ENCODE assay signal across 10 mouse cellular contexts in genomic region chr2:31762853-31763252, GRCm38 (mm10). TPM values are rescaled to one million over a fixed set of nuclear protein-coding genes. Genes with fewer than 3 reads are reported as not detected.
DNase-seq lines count a peak whose midpoint lies in the region; ATAC-seq and TF ChIP-seq lines count a peak whose summit lies in the region.
"Had no signal": no experiment of that assay in that cellular context is flagged by ENCODE, and none has a peak within 500 bp of the region (broad histone marks: within the 10 kb centered on the region; RNA-seq: fewer than 3 reads in every experiment).

No protein-coding gene starts in this region.

- peak overlapping the region; percentile 6; the same call in 1 of the 2 replicates for H3K4me3 ChIP-seq in kidney, embryonic 16.5 days (ENCODE audit: low read length)
- no peak overlapping the region for H3K4me3 ChIP-seq in cortical plate, adult 2 months (ENCODE audit: insufficient read depth, low read length)
- no peak overlapping the region for H3K4me3 ChIP-seq in hindbrain, postnatal 0 days (ENCODE audit: low read length)
- no peak overlapping the region for H3K4me3 ChIP-seq in midbrain, embryonic 16.5 days (ENCODE audit: low read depth, low read length)
- H3K4me3 ChIP-seq: erythroblast, embryonic 14.5 days had no signal

- ATAC-seq in kidney, embryonic 16.5 days (ENCODE audit: low FRiP score, low TSS enrichment) = no peak
- ATAC-seq in hindbrain, postnatal 0 days = no peak
- ATAC-seq in midbrain, embryonic 16.5 days = no peak

- WGBS in kidney, embryonic 16.5 days = 33% methylated on average over 2 of the region's 2 CpGs
- 35% methylated on average over 2 of the region's 2 CpGs for WGBS in hindbrain, postnatal 0 days
- WGBS in midbrain, embryonic 16.5 days = 4% methylated on average over 2 of the region's 2 CpGs

- TF ChIP-seq CTCF in cortical plate, adult 2 months (IDR thresholded peaks at IDR 0.05; ENCODE audit: extremely low read depth, insufficient read depth, low read length) = no peak
- TF ChIP-seq CTCF in hindbrain, postnatal 0 days (IDR thresholded peaks at IDR 0.05; ENCODE audit: low read depth) = no peak

- H3K4me2 ChIP-seq in kidney, embryonic 16.5 days (replicated peaks; ENCODE audit: low read depth, low read length) = peak overlapping the region; percentile 39
- no peak overlapping the region for H3K4me2 ChIP-seq in hindbrain, postnatal 0 days (ENCODE audit: low read depth, low read length)
- H3K4me2 ChIP-seq in midbrain, embryonic 16.5 days (ENCODE audit: low read length) = 0 out of 2 replicates have a peak overlapping the region, but pooled peaks have one; percentile 5

- no peak for DNase-seq in kidney, postnatal 25 days
- DNase-seq in hindbrain, postnatal 0 days (ENCODE audit: low spot score) = no peak
- DNase-seq in thymus, postnatal 0 days (ENCODE audit: low spot score) = no peak
- no peak for DNase-seq in right cerebral cortex, adult 2 months (ENCODE audit: low spot score in 2 of 2)
- DNase-seq in thymus, postnatal 14 days = no peak
- DNase-seq: thymus, postnatal 4 days had no signal

- H3K9me3 ChIP-seq in kidney, embryonic 16.5 days (ENCODE audit: low read length) = no peaks in the 10 kb centered on the region
- no peaks in the 10 kb centered on the region for H3K9me3 ChIP-seq in hindbrain, postnatal 0 days (ENCODE audit: low read length)
- H3K9me3 ChIP-seq in midbrain, embryonic 16.5 days (replicated peaks; ENCODE audit: control insufficient read depth, low read length, poor library complexity, severe bottlenecking) = no peaks in the 10 kb centered on the region

- H3K4me1 ChIP-seq in kidney, embryonic 16.5 days (ENCODE audit: insufficient read depth, low read length) = peaks cover 52% of the 10 kb centered on the region
- peaks cover 2% of the 10 kb centered on the region; the same call in 1 of the 2 replicates for H3K4me1 ChIP-seq in cortical plate, adult 2 months (ENCODE audit: control insufficient read depth, insufficient read depth, low read length)
- peaks cover 23% of the 10 kb centered on the region for H3K4me1 ChIP-seq in hindbrain, postnatal 0 days (ENCODE audit: insufficient read depth, low read length)
- H3K4me1 ChIP-seq in midbrain, embryonic 16.5 days (ENCODE audit: control insufficient read depth, insufficient read depth, low read length) = peaks cover 42% of the 10 kb centered on the region

- peak overlapping the region; percentile 40; the same call in 1 of the 2 replicates for H3K9ac ChIP-seq in kidney, embryonic 16.5 days (replicated peaks; ENCODE audit: low read length)
- 0 out of 2 replicates have a peak overlapping the region, but pooled peaks have one; percentile 5 for H3K9ac ChIP-seq in hindbrain, postnatal 0 days (replicated peaks; ENCODE audit: low read length)
- H3K9ac ChIP-seq in midbrain, embryonic 16.5 days (ENCODE audit: low read depth, low read length) = no peak overlapping the region

- H3K27me3 ChIP-seq in kidney, embryonic 16.5 days (ENCODE audit: insufficient read depth, low read length) = no peaks in the 10 kb centered on the region
- H3K27me3 ChIP-seq in hindbrain, postnatal 0 days (ENCODE audit: insufficient read depth, low read length) = no peaks in the 10 kb centered on the region
- H3K27me3 ChIP-seq in midbrain, embryonic 16.5 days (ENCODE audit: control insufficient read depth, insufficient read depth, low read depth, low read length) = no peaks in the 10 kb centered on the region

- H3K27ac ChIP-seq in kidney, embryonic 16.5 days (ENCODE audit: low read length) = peak overlapping the region; percentile 51
- peak overlapping the region; percentile 80 for H3K27ac ChIP-seq in cortical plate, adult 2 months (ENCODE audit: insufficient read depth, low read length)
- no peak overlapping the region for H3K27ac ChIP-seq in hindbrain, postnatal 0 days
- no peak overlapping the region for H3K27ac ChIP-seq in midbrain, embryonic 16.5 days (ENCODE audit: low read length)

- TF ChIP-seq POLR2A in cortical plate, adult 2 months (IDR thresholded peaks at IDR 0.05; ENCODE audit: extremely low read depth, insufficient read depth, low read length) = no peak

- H3K36me3 ChIP-seq in kidney, embryonic 16.5 days (ENCODE audit: insufficient read depth, low read length) = no peaks in the 10 kb centered on the region
- H3K36me3 ChIP-seq in hindbrain, postnatal 0 days (ENCODE audit: insufficient read depth, low read length) = no peaks in the 10 kb centered on the region
- no peaks in the 10 kb centered on the region for H3K36me3 ChIP-seq in midbrain, embryonic 16.5 days (ENCODE audit: control insufficient read depth, insufficient read depth, low read length)

RNA-seq across cellular contexts. Expression of gene Qrfp, which starts 47.5 kb away (rescaled TPM):
- polyA plus RNA-seq in kidney, embryonic 16.5 days (2015; fragmentation: Nextera tagmentation; extraction: Ambion mirVana) = 0.09 TPM in 1 of 2 replicates, not detected in the other
- not detected in 2 replicates for polyA plus RNA-seq in cortical plate, adult 2 months (2012; rRNA removed)
- not detected in 2 replicates for total RNA-seq in hindbrain, postnatal 0 days (2014; rRNA removed)
- polyA plus RNA-seq in hindbrain, postnatal 0 days (2015; fragmentation: Nextera tagmentation; extraction: Ambion mirVana) = 0.06 TPM in 1 of 2 replicates, not detected in the other
- 0.14 and 0.18 TPM in 2 replicates for polyA plus RNA-seq in midbrain, embryonic 16.5 days (2015; fragmentation: Nextera tagmentation; extraction: Ambion mirVana)
- polyA plus RNA-seq in thymus, postnatal 0 days (2015; fragmentation: Nextera tagmentation; extraction: Ambion mirVana) = 1.5 and 2.1 TPM in 2 replicates
- polyA plus RNA-seq: erythroblast, embryonic 14.5 days had no signal

Comparison
In these comparisons a context has a peak if more than half of its experiments do, and no peak if none do; other contexts are left out.
1. H3K27ac ChIP-seq: peak in kidney, embryonic 16.5 days (single experiment) and cortical plate, adult 2 months (single experiment); none in hindbrain, postnatal 0 days (single experiment) and midbrain, embryonic 16.5 days (single experiment).